Mouse (Mus musculus) mesoderm, embryonic 11.5 days (tissue): ENCODE results near the gene 1700024G13Rik.

ENCODE experiments used
- DNase-seq: peaks from one replicate; pipeline ENCODE4 v3.0.0-alpha.2; 2012; ENCODE audit warnings: low read depth, low spot score

1700024G13Rik gene

DNA sequence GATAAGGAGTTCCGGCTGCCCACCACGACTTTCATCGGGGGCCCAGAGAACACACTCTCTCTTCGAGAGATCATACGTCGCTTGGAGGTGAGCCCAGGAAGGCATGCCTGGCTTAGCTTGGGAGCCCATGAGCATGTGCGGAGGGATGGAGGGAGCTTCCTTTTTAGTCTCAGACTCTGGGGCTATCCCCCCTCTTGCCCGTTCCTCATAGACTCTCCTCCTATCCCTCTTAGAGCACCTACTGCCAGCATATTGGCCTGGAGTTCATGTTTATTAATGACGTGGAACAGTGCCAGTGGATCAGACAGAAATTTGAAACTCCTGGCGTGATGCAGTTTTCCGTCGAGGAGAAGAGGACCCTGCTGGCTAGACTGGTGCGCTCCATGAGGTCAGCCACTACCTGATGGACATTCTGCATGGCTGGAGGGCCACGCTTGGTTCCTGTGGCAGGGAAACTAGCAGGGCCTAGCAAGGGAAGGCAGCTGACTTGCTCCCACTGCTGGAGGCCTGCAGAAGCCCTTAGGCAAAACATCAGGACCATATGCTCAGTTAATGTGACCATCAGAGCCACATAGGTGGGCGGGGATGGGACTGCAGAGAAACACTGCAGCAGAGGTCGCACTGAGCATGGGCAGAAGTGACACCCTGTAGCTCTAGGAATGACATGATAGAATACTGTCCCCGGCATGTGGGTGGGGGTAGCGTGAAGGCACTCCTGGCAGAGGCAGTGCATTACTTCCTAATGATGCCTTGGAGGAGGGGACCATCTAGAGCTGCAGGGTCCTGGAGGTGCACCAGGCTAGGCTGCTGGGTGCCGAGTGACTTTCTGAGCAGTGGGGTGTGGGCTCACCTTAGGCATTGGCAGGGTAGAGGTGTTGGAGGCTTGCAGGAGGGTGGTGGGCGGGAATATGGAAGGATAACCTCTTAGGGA is 55.4 kb downstream of the 1700024G13Rik start:
- DNase-seq = no peak

DNA sequence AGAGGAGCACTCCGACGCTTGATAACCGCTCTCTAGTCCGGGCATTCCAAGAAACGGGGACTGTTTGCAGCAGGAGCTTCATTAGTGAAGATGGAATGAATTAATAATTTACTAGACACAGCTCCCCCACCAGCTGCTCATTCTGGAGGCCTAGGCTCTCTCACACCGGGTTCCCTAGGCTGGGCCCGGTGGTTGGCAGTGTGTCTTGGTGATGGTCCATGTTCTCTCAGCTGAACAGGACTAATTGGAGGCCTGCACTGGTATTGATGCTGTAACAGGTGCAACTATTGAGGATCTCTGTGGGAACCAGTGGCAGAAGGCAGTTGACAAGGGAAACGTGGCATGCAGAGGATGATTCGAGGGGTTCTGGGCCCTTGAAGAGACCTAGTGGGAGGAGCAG is 60.8 kb downstream of the 1700024G13Rik start:
- DNase-seq = no peak
